9 mouse cellular contexts compared by ENCODE assay signal in the genomic region with DNA sequence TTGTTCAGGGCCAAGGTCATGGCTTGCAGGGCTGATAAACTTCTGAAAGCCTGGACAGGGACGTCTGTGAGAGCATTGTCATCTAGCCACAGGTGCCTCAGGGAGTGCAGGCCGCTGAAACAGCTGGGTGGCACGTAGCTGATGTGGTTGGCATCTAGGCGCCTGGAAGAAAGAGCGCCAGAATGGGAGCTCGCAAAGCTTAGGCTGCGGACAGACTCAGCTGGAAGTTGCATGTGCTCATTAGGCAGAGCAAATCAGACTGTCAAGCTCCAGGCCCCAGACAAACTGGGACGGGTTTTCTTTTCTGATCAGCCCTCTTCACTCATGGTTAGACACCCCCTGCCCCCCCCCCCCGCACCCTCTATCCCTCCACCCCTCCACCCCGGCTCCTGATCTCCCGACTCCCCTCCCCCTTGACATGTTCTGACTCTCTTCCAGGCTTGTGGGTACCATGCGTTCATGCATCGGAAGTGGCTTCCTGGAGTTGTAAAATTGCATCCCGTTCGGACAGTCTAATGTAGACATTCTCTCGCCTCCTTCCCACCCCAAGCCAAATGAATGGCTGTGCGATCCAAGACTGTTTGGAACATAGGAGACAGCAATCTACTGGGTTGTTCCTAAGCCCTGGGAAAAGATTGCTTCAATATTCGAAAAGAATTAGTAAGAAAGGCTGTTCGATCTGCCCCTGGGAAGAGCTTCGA.
DNase-seq lines count a peak whose midpoint lies in the region; ATAC-seq and TF ChIP-seq lines count a peak whose summit lies in the region.
"Had no signal": no experiment of that assay in that cellular context is flagged by ENCODE, and none has a peak within 500 bp of the region (broad histone marks: within the 10 kb centered on the region; RNA-seq: fewer than 3 reads in every experiment).

No protein-coding gene starts in this region.

- H3K36me3 ChIP-seq in forebrain, embryonic 16.5 days (ENCODE audit: control insufficient read depth, insufficient read depth): no peaks in the 10 kb centered on the region
- H3K36me3 ChIP-seq in liver, embryonic 14.5 days (replicated peaks; ENCODE audit: control insufficient read depth, insufficient read depth, low read depth): no peaks in the 10 kb centered on the region
- H3K36me3 ChIP-seq in stomach, embryonic 15.5 days: no peaks in the 10 kb centered on the region

- H3K27me3 ChIP-seq in forebrain, embryonic 16.5 days (replicated peaks; ENCODE audit: control insufficient read depth, insufficient read depth, low read length): peaks cover 57% of the 10 kb centered on the region
- no peaks in the 10 kb centered on the region for H3K27me3 ChIP-seq in liver, embryonic 14.5 days (ENCODE audit: control insufficient read depth, insufficient read depth, low read length)
- no peaks in the 10 kb centered on the region for H3K27me3 ChIP-seq in stomach, embryonic 15.5 days (replicated peaks)

- TF ChIP-seq POLR2A in bone marrow macrophage, adult 2 months (IDR thresholded peaks at IDR 0.05; ENCODE audit: borderline replicate concordance, low read depth, low read length): no peak

- WGBS in forebrain, embryonic 16.5 days: 11% methylated on average over 19 of the region's 20 CpGs
- WGBS in liver, embryonic 14.5 days (ENCODE audit: insufficient replicate concordance): 25% methylated on average over 20 of the region's 20 CpGs
- 22% methylated on average over 19 of the region's 20 CpGs for WGBS in stomach, embryonic 15.5 days

- H3K9ac ChIP-seq in forebrain, embryonic 16.5 days (replicated peaks; ENCODE audit: low read depth, low read length): no peak overlapping the region
- H3K9ac ChIP-seq in liver, embryonic 14.5 days (replicated peaks): no peak overlapping the region
- no peak overlapping the region for H3K9ac ChIP-seq in stomach, embryonic 15.5 days

- H3K4me3 ChIP-seq in bone marrow macrophage, adult 2 months (ENCODE audit: insufficient read depth, low read length): peak overlapping the region; percentile 33
- peak overlapping the region; percentile 15 for H3K4me3 ChIP-seq in forebrain, embryonic 16.5 days (replicated peaks; ENCODE audit: low read length)
- no peak overlapping the region for H3K4me3 ChIP-seq in liver, embryonic 14.5 days (ENCODE audit: insufficient read depth in 1 of 2, low read depth in 2 of 2, low read length in 2 of 2)
- H3K4me3 ChIP-seq in stomach, embryonic 15.5 days (replicated peaks): no peak overlapping the region; the same call in 1 of the 2 replicates
- H3K4me3 ChIP-seq: erythroblast, embryonic 14.5 days had no signal

- H3K4me1 ChIP-seq in bone marrow macrophage, adult 2 months (ENCODE audit: control insufficient read depth, insufficient read depth, low read length): no peaks in the 10 kb centered on the region
- peaks cover 8% of the 10 kb centered on the region for H3K4me1 ChIP-seq in forebrain, embryonic 16.5 days (replicated peaks; ENCODE audit: control insufficient read depth, insufficient read depth, low read length)
- H3K4me1 ChIP-seq in liver, embryonic 14.5 days (replicated peaks; ENCODE audit: control insufficient read depth in 2 of 2, insufficient read depth in 2 of 2, low read length in 1 of 2): 0 out of 4 replicates have a peak, but pooled peaks cover 0 to 3% of the 10 kb centered on the region in 2 experiments
- no peaks in the 10 kb centered on the region for H3K4me1 ChIP-seq in stomach, embryonic 15.5 days

- intact Hi-C loops in gastrocnemius, postnatal 14 days (cut with DNase I; ENCODE audit: low total_unique reads): no loop called here

- peak overlapping the region; percentile 45 for H3K4me2 ChIP-seq in forebrain, embryonic 16.5 days (ENCODE audit: low read length)
- peak overlapping the region; percentile 6; the same call in 1 of the 2 replicates for H3K4me2 ChIP-seq in liver, embryonic 14.5 days (ENCODE audit: low read depth)
- H3K4me2 ChIP-seq in stomach, embryonic 15.5 days: peak overlapping the region; percentile 45

- no peak for TF ChIP-seq EP300 in liver, embryonic 14.5 days (IDR thresholded peaks at IDR 0.05; ENCODE audit: low read depth)

- peak; percentile 7 for DNase-seq in gastrocnemius, postnatal 10 days
- no peak for DNase-seq in gastrocnemius, postnatal 14 days
- no peak for DNase-seq in liver, embryonic 14.5 days (ENCODE audit: low read depth in 3 of 3, low spot score in 3 of 3)
- DNase-seq in right cerebral cortex, adult 2 months (ENCODE audit: low spot score in 2 of 2): no peak
- no peak for DNase-seq in adrenal gland, adult 18-20 months (ENCODE audit: low spot score in 2 of 2)

- no peak for TF ChIP-seq CTCF in bone marrow macrophage, adult 2 months (IDR thresholded peaks at IDR 0.05; ENCODE audit: low read depth, low read length)
- TF ChIP-seq CTCF in liver, embryonic 14.5 days (IDR thresholded peaks at IDR 0.05; ENCODE audit: low read depth): no peak

- H3K27ac ChIP-seq in bone marrow macrophage, adult 2 months (ENCODE audit: insufficient read depth, low read depth, low read length): no peak overlapping the region
- H3K27ac ChIP-seq in forebrain, embryonic 16.5 days (ENCODE audit: low read length): no peak overlapping the region
- no peak overlapping the region for H3K27ac ChIP-seq in liver, embryonic 14.5 days
- H3K27ac ChIP-seq in stomach, embryonic 15.5 days: no peak overlapping the region

- peak; percentile 28 for ATAC-seq in forebrain, embryonic 16.5 days
- ATAC-seq in liver, embryonic 14.5 days (ENCODE audit: insufficient read depth): no peak
- ATAC-seq in stomach, embryonic 15.5 days (ENCODE audit: insufficient read depth, low FRiP score, low read depth): peak; percentile 18; the same call in 1 of the 2 replicates

- H3K9me3 ChIP-seq in forebrain, embryonic 16.5 days (ENCODE audit: control insufficient read depth, low read length): no peaks in the 10 kb centered on the region
- no peaks in the 10 kb centered on the region for H3K9me3 ChIP-seq in liver, embryonic 14.5 days (ENCODE audit: control insufficient read depth, low read length)
- H3K9me3 ChIP-seq in stomach, embryonic 15.5 days: no peaks in the 10 kb centered on the region

Comparison
In these comparisons a context has a peak if more than half of its experiments do, and no peak if none do; other contexts are left out.
1. H3K4me3 ChIP-seq: peak in bone marrow macrophage, adult 2 months (single experiment) and forebrain, embryonic 16.5 days (single experiment); none in liver, embryonic 14.5 days (0 of 2) and stomach, embryonic 15.5 days (single experiment).
2. Peak in every context shown above with its lines, with median percentiles within 50 percentile points of each other: H3K4me2 ChIP-seq.